Mouse (Mus musculus): ENCODE measurements around the gene Kctd12. TPM values are rescaled to one million over a fixed set of nuclear protein-coding genes. Genes with fewer than 3 reads are reported as not detected.

Gene Kctd12
- polyA plus RNA-seq, 1 experiment from 2014 or later: 7.1 TPM

GRCm38 (mm10) chr14:102990765-102991164, 8.3 kb upstream of the Kctd12 start:
- Histone ChIP-seq H3K4me1 (replicated peaks; ENCODE audit: control insufficient read depth, insufficient read depth, low read length) (no peaks in the 10 kb centered on the region), H3K27me3 (ENCODE audit: control insufficient read depth, insufficient read depth, low read length) (no peaks in the 10 kb centered on the region), H3K4me2 (ENCODE audit: low read depth, low read length, severe bottlenecking) (no peak overlapping the region), H3K36me3 (ENCODE audit: control insufficient read depth, insufficient read depth, low read length) (no peaks in the 10 kb centered on the region), H3K9ac (ENCODE audit: low read length) (no peak overlapping the region), H3K9me3 (ENCODE audit: control insufficient read depth, low read length) (no peaks in the 10 kb centered on the region), H3K27ac (ENCODE audit: low read depth, low read length) (no peak overlapping the region), H3K4me3 (ENCODE audit: low read depth, low read length) (no peak overlapping the region)
- DNase-seq (ENCODE audit: low spot score): no peak
- whole genome bisulfite sequencing: 70% methylated on average over 3 of the region's 3 CpGs
- no peak for ATAC-seq (replicated peaks; ENCODE audit: low FRiP score)

GRCm38 (mm10) chr14:102989866-102990265, 7.4 kb upstream of the Kctd12 start:
- DNase-seq (ENCODE audit: low spot score) (no peak), ATAC-seq (replicated peaks; ENCODE audit: low FRiP score) (no peak)
- Histone ChIP-seq H3K4me3 (ENCODE audit: low read depth, low read length) (no peak overlapping the region), H3K4me1 (replicated peaks; ENCODE audit: control insufficient read depth, insufficient read depth, low read length) (no peaks in the 10 kb centered on the region), H3K36me3 (ENCODE audit: control insufficient read depth, insufficient read depth, low read length) (no peaks in the 10 kb centered on the region), H3K9me3 (ENCODE audit: control insufficient read depth, low read length) (no peaks in the 10 kb centered on the region), H3K27me3 (ENCODE audit: control insufficient read depth, insufficient read depth, low read length) (no peaks in the 10 kb centered on the region), H3K9ac (ENCODE audit: low read length) (no peak overlapping the region), H3K27ac (ENCODE audit: low read depth, low read length) (no peak overlapping the region), H3K4me2 (ENCODE audit: low read depth, low read length, severe bottlenecking) (no peak overlapping the region)
- 84% methylated on average over 5 of the region's 5 CpGs for WGBS

- no peaks in the 10 kb centered on the region for H3K36me3 ChIP-seq (ENCODE audit: control insufficient read depth, insufficient read depth, low read length)
- H3K4me3 ChIP-seq (ENCODE audit: low read depth, low read length): no peak overlapping the region
- ATAC-seq (replicated peaks; ENCODE audit: low FRiP score) (no peak), DNase-seq (ENCODE audit: low spot score) (no peak)
- no peaks in the 10 kb centered on the region for H3K4me1 ChIP-seq (replicated peaks; ENCODE audit: control insufficient read depth, insufficient read depth, low read length)
- H3K4me2 ChIP-seq (ENCODE audit: low read depth, low read length, severe bottlenecking): no peak overlapping the region
- H3K27ac ChIP-seq (ENCODE audit: low read depth, low read length): no peak overlapping the region
- WGBS: 81% methylated on average over 4 of the region's 4 CpGs
- H3K9me3 ChIP-seq (ENCODE audit: control insufficient read depth, low read length): no peaks in the 10 kb centered on the region
- no peaks in the 10 kb centered on the region for H3K27me3 ChIP-seq (ENCODE audit: control insufficient read depth, insufficient read depth, low read length)
- H3K9ac ChIP-seq (ENCODE audit: low read length): no peak overlapping the region
Observed at GRCm38 (mm10) chr14:102989254-102989653, 6.8 kb upstream of the Kctd12 start.

- no peak overlapping the region for H3K27ac ChIP-seq (ENCODE audit: low read depth, low read length)
- no peak overlapping the region for H3K4me3 ChIP-seq (ENCODE audit: low read depth, low read length)
- H3K9me3 ChIP-seq (ENCODE audit: control insufficient read depth, low read length): no peaks in the 10 kb centered on the region
- H3K4me1 ChIP-seq (replicated peaks; ENCODE audit: control insufficient read depth, insufficient read depth, low read length): no peaks in the 10 kb centered on the region
- ATAC-seq (replicated peaks; ENCODE audit: low FRiP score): no peak
- 75% methylated on average over 5 of the region's 5 CpGs for WGBS
- H3K9ac ChIP-seq (ENCODE audit: low read length): no peak overlapping the region
- H3K36me3 ChIP-seq (ENCODE audit: control insufficient read depth, insufficient read depth, low read length): no peaks in the 10 kb centered on the region
- no peak overlapping the region for H3K4me2 ChIP-seq (ENCODE audit: low read depth, low read length, severe bottlenecking)
- no peak for DNase-seq (ENCODE audit: low spot score)
- no peaks in the 10 kb centered on the region; the same call in 1 of the 2 replicates for H3K27me3 ChIP-seq (ENCODE audit: control insufficient read depth, insufficient read depth, low read length)
Observed at GRCm38 (mm10) chr14:102987626-102988025, 5.2 kb upstream of the Kctd12 start.

GRCm38 (mm10) chr14:102983686-102984085, 1.2 kb upstream of the Kctd12 start:
- Histone ChIP-seq H3K4me1 (replicated peaks; ENCODE audit: control insufficient read depth, insufficient read depth, low read length) (peaks cover 4% of the 10 kb centered on the region; the same call in 1 of the 2 replicates), H3K27ac (ENCODE audit: low read depth, low read length) (no peak overlapping the region), H3K9ac (ENCODE audit: low read length) (no peak overlapping the region), H3K4me3 (ENCODE audit: low read depth, low read length) (no peak overlapping the region), H3K4me2 (ENCODE audit: low read depth, low read length, severe bottlenecking) (no peak overlapping the region; the same call in 1 of the 2 replicates), H3K36me3 (ENCODE audit: control insufficient read depth, insufficient read depth, low read length) (no peaks in the 10 kb centered on the region), H3K27me3 (ENCODE audit: control insufficient read depth, insufficient read depth, low read length) (peaks cover 4% of the 10 kb centered on the region; the same call in 1 of the 2 replicates), H3K9me3 (ENCODE audit: control insufficient read depth, low read length) (no peaks in the 10 kb centered on the region)
- DNase-seq (ENCODE audit: low spot score) (no peak), ATAC-seq (replicated peaks; ENCODE audit: low FRiP score) (no peak)
- WGBS: 81% methylated on average over 8 of the region's 8 CpGs

GRCm38 (mm10) chr14:102982016-102982626, 316 bp downstream of the Kctd12 start:
- peak overlapping the region; percentile 57 for H3K4me3 ChIP-seq (ENCODE audit: low read depth, low read length)
- 0% methylated on average over 75 of the region's 76 CpGs for WGBS
- no peaks in the 10 kb centered on the region for H3K36me3 ChIP-seq (ENCODE audit: control insufficient read depth, insufficient read depth, low read length)
- H3K27ac ChIP-seq (ENCODE audit: low read depth, low read length): 0 out of 2 replicates have a peak overlapping the region, but pooled peaks have one; percentile 4
- H3K4me2 ChIP-seq (ENCODE audit: low read depth, low read length, severe bottlenecking): peak overlapping the region; percentile 93
- H3K9ac ChIP-seq (ENCODE audit: low read length): peak overlapping the region; percentile 56
- DNase-seq (ENCODE audit: low spot score): peak; percentile 77
- no peaks in the 10 kb centered on the region for H3K9me3 ChIP-seq (ENCODE audit: control insufficient read depth, low read length)
- H3K4me1 ChIP-seq (replicated peaks; ENCODE audit: control insufficient read depth, insufficient read depth, low read length): peaks cover 4% of the 10 kb centered on the region; the same call in 1 of the 2 replicates
- H3K27me3 ChIP-seq (ENCODE audit: control insufficient read depth, insufficient read depth, low read length): peaks cover 4% of the 10 kb centered on the region; the same call in 1 of the 2 replicates
- peak; percentile 51 for ATAC-seq (replicated peaks; ENCODE audit: low FRiP score)

GRCm38 (mm10) chr14:102981441-102982015, 909 bp downstream of the Kctd12 start:
- peaks cover 4% of the 10 kb centered on the region; the same call in 1 of the 2 replicates for H3K4me1 ChIP-seq (replicated peaks; ENCODE audit: control insufficient read depth, insufficient read depth, low read length)
- H3K36me3 ChIP-seq (ENCODE audit: control insufficient read depth, insufficient read depth, low read length): no peaks in the 10 kb centered on the region
- ATAC-seq (replicated peaks; ENCODE audit: low FRiP score): peak; percentile 40
- H3K9ac ChIP-seq (ENCODE audit: low read length): peak overlapping the region; percentile 56
- H3K27ac ChIP-seq (ENCODE audit: low read depth, low read length): no peak overlapping the region
- DNase-seq (ENCODE audit: low spot score): peak; percentile 78
- under 1% methylated on average over 60 of the region's 62 CpGs for WGBS
- H3K9me3 ChIP-seq (ENCODE audit: control insufficient read depth, low read length): no peaks in the 10 kb centered on the region
- peaks cover 4% of the 10 kb centered on the region; the same call in 1 of the 2 replicates for H3K27me3 ChIP-seq (ENCODE audit: control insufficient read depth, insufficient read depth, low read length)
- H3K4me2 ChIP-seq (ENCODE audit: low read depth, low read length, severe bottlenecking): peak overlapping the region; percentile 93
- H3K4me3 ChIP-seq (ENCODE audit: low read depth, low read length): peak overlapping the region; percentile 57

- Histone ChIP-seq H3K36me3 (ENCODE audit: control insufficient read depth, insufficient read depth, low read length) (no peaks in the 10 kb centered on the region), H3K27me3 (ENCODE audit: control insufficient read depth, insufficient read depth, low read length) (peaks cover 4% of the 10 kb centered on the region; the same call in 1 of the 2 replicates), H3K4me2 (ENCODE audit: low read depth, low read length, severe bottlenecking) (peak overlapping the region; percentile 93), H3K9me3 (ENCODE audit: control insufficient read depth, low read length) (no peaks in the 10 kb centered on the region), H3K4me3 (ENCODE audit: low read depth, low read length) (peak overlapping the region; percentile 57), H3K9ac (ENCODE audit: low read length) (peak overlapping the region; percentile 56; the same call in 1 of the 2 replicates), H3K4me1 (replicated peaks; ENCODE audit: control insufficient read depth, insufficient read depth, low read length) (peaks cover 4% of the 10 kb centered on the region; the same call in 1 of the 2 replicates), H3K27ac (ENCODE audit: low read depth, low read length) (no peak overlapping the region)
- ATAC-seq (replicated peaks; ENCODE audit: low FRiP score): no peak
- DNase-seq (ENCODE audit: low spot score): no peak
- WGBS: 10% methylated on average over 14 of the region's 14 CpGs
Observed at GRCm38 (mm10) chr14:102980986-102981385, 1.5 kb downstream of the Kctd12 start.

All from forebrain, embryonic 11.5 days (tissue).